Mouse (Mus musculus) C2C12 (cell line): ENCODE measurements around the gene Atg4a. TPM values are rescaled to one million over a fixed set of nuclear protein-coding genes. Genes with fewer than 3 reads are reported as not detected.

Source experiments
- H3K27me3 ChIP-seq: one replicate; pipeline ENCODE4 v1.6.1; 2011; ENCODE audit not compliant: control insufficient read depth, insufficient read depth, insufficient read length
- H3K36me3 ChIP-seq: one replicate; pipeline ENCODE4 v1.6.1; 2011; ENCODE audit not compliant: control insufficient read depth, insufficient read depth
- H3K4me3 ChIP-seq: one replicate; pipeline ENCODE4 v1.5.1; 2011; ENCODE audit warnings: mild to moderate bottlenecking, control low read depth; ENCODE audit not compliant: poor library complexity, insufficient read depth, severe bottlenecking
- H3K79me2 ChIP-seq: one replicate; pipeline ENCODE4 v1.6.1; 2011; ENCODE audit not compliant: control insufficient read depth, insufficient read depth
- H3K79me3 ChIP-seq: one replicate; pipeline ENCODE4 v1.6.1; 2011; ENCODE audit warnings: low read depth, control low read depth
- H3ac ChIP-seq: one replicate; pipeline ENCODE3; 2011; ENCODE audit warnings: low read depth; ENCODE audit not compliant: control insufficient read depth, insufficient read length
- CEBPB ChIP-seq: IDR thresholded peaks from one replicate; pipeline ENCODE4 v1.6.1; 2011; ENCODE audit warnings: low read depth, mild to moderate bottlenecking, control low read depth, moderate library complexity
- CTCF ChIP-seq: IDR thresholded peaks from one replicate; pipeline ENCODE4 v1.5.1; 2011; ENCODE audit not compliant: control insufficient read depth, insufficient read depth, insufficient read length
- FOSL1 ChIP-seq: IDR thresholded peaks from one replicate; pipeline ENCODE4 v1.8.0; 2011; ENCODE audit warnings: mild to moderate bottlenecking, low read length; ENCODE audit not compliant: poor library complexity, insufficient read depth, severe bottlenecking
- MAX ChIP-seq: IDR thresholded peaks from one replicate; pipeline ENCODE4 v1.6.1; 2011; ENCODE audit warnings: mild to moderate bottlenecking, control low read depth
- MYOD1 ChIP-seq: IDR thresholded peaks from one replicate; pipeline ENCODE4 v1.6.1; 2011; ENCODE audit warnings: low read depth; ENCODE audit not compliant: control insufficient read depth, insufficient read length
- MYOG ChIP-seq: IDR thresholded peaks from one replicate; pipeline ENCODE4 v1.6.1; 2011; ENCODE audit not compliant: control insufficient read depth, insufficient read length; ENCODE audit errors: extremely low read depth
- USF1 ChIP-seq: IDR thresholded peaks from one replicate; pipeline ENCODE4 v1.6.1; 2011; ENCODE audit warnings: low read depth, mild to moderate bottlenecking, control low read depth, moderate library complexity
- polyA plus RNA-seq: library from polyadenylated mRNA; unstranded; fragments of >200 nt; fragmentation: generic; extraction: Trizol; gene quantifications from one replicate; pipeline ENCODE4 v1.2.1, GENCODE M21; 2012; ENCODE audit warnings: missing spikeins

The Atg4a gene
- polyA plus RNA-seq, 1 experiment: 4.4 TPM

- Histone ChIP-seq H3K79me2 (no peaks in the 10 kb centered on the region), H3ac (no peak overlapping the region), H3K27me3 (no peaks in the 10 kb centered on the region), H3K79me3 (no peaks in the 10 kb centered on the region), H3K36me3 (no peaks in the 10 kb centered on the region), H3K4me3 (no peak overlapping the region)
- no peak for TF ChIP-seq MYOG
- TF ChIP-seq CEBPB: no peak
- TF ChIP-seq MYOD1: no peak
- no peak for TF ChIP-seq MAX
- TF ChIP-seq FOSL1: no peak
- TF ChIP-seq USF1: no peak
- TF ChIP-seq CTCF: no peak
Observed at GRCm38 (mm10) chrX:140983206-140983960, 26.7 kb downstream of the Atg4a start.

GRCm38 (mm10) chrX:140984795-140985194 is 28.1 kb downstream of the Atg4a start:
- H3K79me3 ChIP-seq: no peaks in the 10 kb centered on the region
- no peaks in the 10 kb centered on the region for H3K36me3 ChIP-seq
- H3K27me3 ChIP-seq: no peaks in the 10 kb centered on the region
- H3K4me3 ChIP-seq: no peak overlapping the region
- TF ChIP-seq MAX (no peak), CEBPB (no peak), CTCF (no peak), USF1 (no peak), MYOD1 (no peak), FOSL1 (no peak)
- no peaks in the 10 kb centered on the region for H3K79me2 ChIP-seq
- no peak overlapping the region for H3ac ChIP-seq

GRCm38 (mm10) chrX:140985256-140985655 is 28.5 kb downstream of the Atg4a start:
- TF ChIP-seq CEBPB: no peak
- no peak for TF ChIP-seq CTCF
- TF ChIP-seq MAX: no peak
- TF ChIP-seq MYOD1: no peak
- TF ChIP-seq MYOG: no peak
- no peak for TF ChIP-seq USF1
- TF ChIP-seq FOSL1: no peak
- Histone ChIP-seq H3ac (no peak overlapping the region), H3K4me3 (no peak overlapping the region), H3K36me3 (no peaks in the 10 kb centered on the region), H3K79me3 (no peaks in the 10 kb centered on the region), H3K79me2 (no peaks in the 10 kb centered on the region), H3K27me3 (no peaks in the 10 kb centered on the region)

- Histone ChIP-seq H3K36me3 (no peaks in the 10 kb centered on the region), H3K79me3 (no peaks in the 10 kb centered on the region), H3K79me2 (no peaks in the 10 kb centered on the region), H3K4me3 (no peak overlapping the region), H3K27me3 (no peaks in the 10 kb centered on the region), H3ac (no peak overlapping the region)
- TF ChIP-seq CTCF: no peak
- no peak for TF ChIP-seq MYOD1
- no peak for TF ChIP-seq MYOG
- TF ChIP-seq MAX: no peak
- no peak for TF ChIP-seq FOSL1
- TF ChIP-seq CEBPB: no peak
- TF ChIP-seq USF1: no peak
Observed at GRCm38 (mm10) chrX:140996909-140997516, 40.3 kb downstream of the Atg4a start.

GRCm38 (mm10) chrX:140997912-140998545 is 41.3 kb downstream of the Atg4a start:
- Histone ChIP-seq H3K27me3 (no peaks in the 10 kb centered on the region), H3K79me2 (no peaks in the 10 kb centered on the region), H3K36me3 (no peaks in the 10 kb centered on the region), H3ac (no peak overlapping the region), H3K79me3 (no peaks in the 10 kb centered on the region), H3K4me3 (no peak overlapping the region)
- TF ChIP-seq MYOG (no peak), MYOD1 (no peak), USF1 (no peak), CTCF (no peak), FOSL1 (no peak), MAX (no peak), CEBPB (no peak)
